Comparison of ENCODE assay signal across 8 mouse cellular contexts in genomic region chr3:79559021-79559772, GRCm38 (mm10). TPM values are rescaled to one million over a fixed set of nuclear protein-coding genes. Genes with fewer than 3 reads are reported as not detected.
DNase-seq lines count a peak whose midpoint lies in the region; ATAC-seq and TF ChIP-seq lines count a peak whose summit lies in the region.

No protein-coding gene starts in this region.

- H3K9ac ChIP-seq in liver, embryonic 11.5 days (ENCODE audit: low read depth, low read length), result no peak overlapping the region
- H3K9ac ChIP-seq in liver, embryonic 12.5 days, result no peak overlapping the region
- H3K9ac ChIP-seq in heart, postnatal 0 days (replicated peaks; ENCODE audit: low read depth, low read length), result no peak overlapping the region

- H3K4me2 ChIP-seq in liver, embryonic 11.5 days, result no peak overlapping the region
- no peak overlapping the region for H3K4me2 ChIP-seq in liver, embryonic 12.5 days
- 0 out of 2 replicates have a peak overlapping the region, but pooled peaks have one; percentile 3 for H3K4me2 ChIP-seq in heart, postnatal 0 days (ENCODE audit: low read depth, low read length)

- no peak for TF ChIP-seq CTCF in heart, postnatal 0 days (IDR thresholded peaks at IDR 0.05; ENCODE audit: low read depth)

- intact Hi-C loops in left cerebral cortex, postnatal 14 days (cut with DNase I), result no loop called here

- no peak overlapping the region for H3K4me3 ChIP-seq in liver, embryonic 11.5 days (ENCODE audit: low read depth, low read length)
- H3K4me3 ChIP-seq in liver, embryonic 12.5 days, result no peak overlapping the region
- H3K4me3 ChIP-seq in heart, postnatal 0 days (ENCODE audit: low read depth, low read length), result no peak overlapping the region

- ATAC-seq in liver, embryonic 11.5 days (replicated peaks; ENCODE audit: low FRiP score), result no peak
- no peak for ATAC-seq in liver, embryonic 12.5 days
- peak; percentile 62 for ATAC-seq in heart, postnatal 0 days (ENCODE audit: insufficient read depth, low read depth)

- no peaks in the 10 kb centered on the region for H3K9me3 ChIP-seq in liver, embryonic 11.5 days (ENCODE audit: control insufficient read depth, low read length)
- no peaks in the 10 kb centered on the region for H3K9me3 ChIP-seq in liver, embryonic 12.5 days (replicated peaks)
- H3K9me3 ChIP-seq in heart, postnatal 0 days (replicated peaks; ENCODE audit: control insufficient read depth, low read length), result no peaks in the 10 kb centered on the region

- H3K27ac ChIP-seq in liver, embryonic 11.5 days (ENCODE audit: low read depth, low read length), result 0 out of 2 replicates have a peak overlapping the region, but pooled peaks have one; percentile 5
- no peak overlapping the region for H3K27ac ChIP-seq in liver, embryonic 12.5 days
- peak overlapping the region; percentile 60 for H3K27ac ChIP-seq in heart, postnatal 0 days (ENCODE audit: low read depth)

- no peaks in the 10 kb centered on the region for H3K36me3 ChIP-seq in liver, embryonic 11.5 days (ENCODE audit: control insufficient read depth, insufficient read depth, low read length)
- H3K36me3 ChIP-seq in liver, embryonic 12.5 days, result peaks cover 15% of the 10 kb centered on the region; the same call in 1 of the 2 replicates
- H3K36me3 ChIP-seq in heart, postnatal 0 days (replicated peaks; ENCODE audit: control insufficient read depth, insufficient read depth, low read length), result no peaks in the 10 kb centered on the region

- DNase-seq in adrenal gland, postnatal 10 days, result peak; percentile 31
- DNase-seq in adrenal gland, adult 18-20 months (ENCODE audit: low spot score in 2 of 2), result no peak
- no peak for DNase-seq in liver, embryonic 11.5 days (ENCODE audit: low spot score)
- DNase-seq in heart, postnatal 0 days (ENCODE audit: low spot score), result no peak
- DNase-seq in left cerebral cortex, postnatal 14 days (ENCODE audit: low spot score in 2 of 2), result peak; percentile 61
- DNase-seq in right cerebral cortex, postnatal 10 days (ENCODE audit: low spot score in 2 of 2), result peak; percentile 73 to 78
- DNase-seq in thymus, postnatal 4 days, result no peak

- no peak for TF ChIP-seq EP300 in heart, postnatal 0 days (IDR thresholded peaks at IDR 0.05; ENCODE audit: low read depth)

- WGBS in liver, embryonic 11.5 days, result 79% methylated on average over 9 of the region's 9 CpGs
- WGBS in liver, embryonic 12.5 days (ENCODE audit: insufficient replicate concordance), result 82% methylated on average over 9 of the region's 9 CpGs
- WGBS in heart, postnatal 0 days, result 52% methylated on average over 9 of the region's 9 CpGs

- no peaks in the 10 kb centered on the region for H3K27me3 ChIP-seq in liver, embryonic 11.5 days (replicated peaks; ENCODE audit: control insufficient read depth, insufficient read depth, low read length)
- H3K27me3 ChIP-seq in liver, embryonic 12.5 days (replicated peaks), result no peaks in the 10 kb centered on the region
- no peaks in the 10 kb centered on the region for H3K27me3 ChIP-seq in heart, postnatal 0 days (ENCODE audit: control insufficient read depth, insufficient read depth, low read length)

- no peaks in the 10 kb centered on the region for H3K4me1 ChIP-seq in liver, embryonic 11.5 days (replicated peaks; ENCODE audit: control insufficient read depth, insufficient read depth, low read length)
- H3K4me1 ChIP-seq in liver, embryonic 12.5 days, result peaks cover 30% of the 10 kb centered on the region; the same call in 1 of the 2 replicates
- H3K4me1 ChIP-seq in heart, postnatal 0 days (ENCODE audit: control insufficient read depth, insufficient read depth), result peaks cover 5% of the 10 kb centered on the region; the same call in 1 of the 2 replicates

RNA-seq across cellular contexts. Expression of gene Fnip2, which starts 8.4 kb away (rescaled TPM):
- total RNA-seq in adrenal gland, postnatal 10 days (2021), result 10 to 100 TPM; 12.3 to 14.1 TPM
- 10 to 100 TPM in 1 of 2 experiments, 1 to 10 TPM in 1; 8.4 to 12.7 TPM for total RNA-seq in adrenal gland, adult 18-20 months (2021)
- 7.5 and 9.7 TPM in 2 replicates for polyA plus RNA-seq in liver, embryonic 11.5 days (2014; fragmentation: Nextera tagmentation; extraction: Ambion mirVana)
- 8.0 and 8.3 TPM in 2 replicates for polyA plus RNA-seq in liver, embryonic 12.5 days (2016; fragmentation: Nextera tagmentation; extraction: Ambion mirVana)
- total RNA-seq in heart, postnatal 0 days (2014; rRNA removed; ENCODE audit: low replicate concordance), result 10.5 and 18.3 TPM in 2 replicates
- 1.4 and 2.1 TPM in 2 replicates for polyA plus RNA-seq in heart, postnatal 0 days (2015; fragmentation: Nextera tagmentation; extraction: Ambion mirVana)
- total RNA-seq in left cerebral cortex, postnatal 14 days (2021), result 10 to 100 TPM; 16.5 to 20.9 TPM

RNA-seq across cellular contexts. Expression of gene Ppid, which starts 31.9 kb away (rescaled TPM):
- 10 to 100 TPM; 40.5 to 45.7 TPM for total RNA-seq in adrenal gland, postnatal 10 days (2021)
- total RNA-seq in adrenal gland, adult 18-20 months (2021), result 10 to 100 TPM; 61.4 to 63.0 TPM
- polyA plus RNA-seq in liver, embryonic 11.5 days (2014; fragmentation: Nextera tagmentation; extraction: Ambion mirVana), result 325 and 349 TPM in 2 replicates
- 208 and 214 TPM in 2 replicates for polyA plus RNA-seq in liver, embryonic 12.5 days (2016; fragmentation: Nextera tagmentation; extraction: Ambion mirVana)
- 27.6 and 28.5 TPM in 2 replicates for total RNA-seq in heart, postnatal 0 days (2014; rRNA removed; ENCODE audit: low replicate concordance)
- polyA plus RNA-seq in heart, postnatal 0 days (2015; fragmentation: Nextera tagmentation; extraction: Ambion mirVana), result 52.0 and 53.6 TPM in 2 replicates
- 10 to 100 TPM; 63.5 to 65.9 TPM for total RNA-seq in left cerebral cortex, postnatal 14 days (2021)

Comparison
In these comparisons a context has a peak if more than half of its experiments do, and no peak if none do; other contexts are left out.
1. DNase-seq: peak in adrenal gland, postnatal 10 days (single experiment), left cerebral cortex, postnatal 14 days (2 of 2) and right cerebral cortex, postnatal 10 days (2 of 2); none in adrenal gland, adult 18-20 months (0 of 2), liver, embryonic 11.5 days (single experiment), heart, postnatal 0 days (single experiment) and thymus, postnatal 4 days (single experiment).